In genomic region chr4:155178274-155178673, GRCm38 (mm10) we compare ENCODE assay signal across 8 mouse cellular contexts. TPM values are rescaled to one million over a fixed set of nuclear protein-coding genes. Genes with fewer than 3 reads are reported as not detected.
A peak's percentile ranks its signal among the peaks of the same experiment; 100 is the strongest.
DNase-seq lines count a peak whose midpoint lies in the region; ATAC-seq lines count a peak whose summit lies in the region.

No protein-coding gene starts in this region.

- peak overlapping the region; percentile 9; the same call in 1 of the 2 replicates for H3K4me2 ChIP-seq in forebrain, embryonic 11.5 days (ENCODE audit: low read depth, low read length, severe bottlenecking)

- WGBS in forebrain, embryonic 11.5 days: 8% methylated on average over 6 of the region's 6 CpGs
- WGBS in macrophage (ENCODE audit: missing documents): 9% methylated on average over 4 of the region's 6 CpGs

- peaks cover 43% of the 10 kb centered on the region for H3K4me1 ChIP-seq in forebrain, embryonic 11.5 days (replicated peaks; ENCODE audit: control insufficient read depth, insufficient read depth, low read length)

- ATAC-seq in forebrain, embryonic 11.5 days (replicated peaks; ENCODE audit: low FRiP score): peak; percentile 73

- H3K27ac ChIP-seq in forebrain, embryonic 11.5 days (ENCODE audit: low read depth, low read length): peak overlapping the region; percentile 62
- H3K27ac ChIP-seq in macrophage: peak overlapping the region; percentile 52

- DNase-seq in A20 (ENCODE audit: low read depth, low spot score): peak; percentile 11
- peak; percentile 76 for DNase-seq in MN1 (ENCODE audit: low spot score)
- peak; percentile 77 for DNase-seq in forebrain, embryonic 11.5 days (ENCODE audit: low spot score)
- peak; percentile 76 for DNase-seq in heart, postnatal 4 days
- peak; percentile 51 to 63 for DNase-seq in layer of hippocampus, adult 8-10 months (ENCODE audit: low spot score in 2 of 2)
- peak; percentile 71 for DNase-seq in skeletal muscle tissue, adult 2 months (ENCODE audit: low read depth, low spot score)
- no peak for DNase-seq in urinary bladder, adult 2 months (ENCODE audit: low spot score)

- H3K4me3 ChIP-seq in forebrain, embryonic 11.5 days (ENCODE audit: low read depth, low read length): no peak overlapping the region
- H3K4me3 ChIP-seq in macrophage (ENCODE audit: inconsistent target): no peak overlapping the region

- no peak overlapping the region; the same call in 1 of the 2 replicates for H3K9ac ChIP-seq in forebrain, embryonic 11.5 days (ENCODE audit: low read length)

- H3K27me3 ChIP-seq in forebrain, embryonic 11.5 days (ENCODE audit: control insufficient read depth, insufficient read depth, low read length): no peaks in the 10 kb centered on the region

- H3K9me3 ChIP-seq in forebrain, embryonic 11.5 days (ENCODE audit: control insufficient read depth, low read length): no peaks in the 10 kb centered on the region

- H3K79me2 ChIP-seq in macrophage (ENCODE audit: inconsistent target): peaks cover 91% of the 10 kb centered on the region

- H3K36me3 ChIP-seq in forebrain, embryonic 11.5 days (ENCODE audit: control insufficient read depth, insufficient read depth, low read length): no peaks in the 10 kb centered on the region; the same call in 1 of the 2 replicates
- H3K36me3 ChIP-seq in macrophage (ENCODE audit: inconsistent target): no peaks in the 10 kb centered on the region

RNA-seq across cellular contexts. Expression of gene Ski, which starts 44.1 kb away (rescaled TPM):
- polyA plus RNA-seq in forebrain, embryonic 11.5 days (2014; fragmentation: Nextera tagmentation; extraction: Ambion mirVana): 14.1 and 14.7 TPM in 2 replicates
- total RNA-seq in heart, postnatal 4 days (2021): 10 to 100 TPM; 93.8 to 98.1 TPM
- 100 to 1,000 TPM; 122 to 130 (median 125) TPM for total RNA-seq in layer of hippocampus, adult 8-10 months (2022)
- total RNA-seq in macrophage (2018; cell fraction: chromatin; rRNA removed): 10 to 100 TPM; 17.1 to 57.4 (median 34.0) TPM
- total RNA-seq in macrophage (2018; cell fraction: cytosol; rRNA removed): 10 to 100 TPM; 23.8 to 66.1 (median 41.1) TPM
- 10 to 100 TPM; 24.7 to 87.0 (median 49.1) TPM for total RNA-seq in macrophage (2018; cell fraction: nucleus; rRNA removed)
- 39.6 to 44.6 TPM (median 40.4 TPM) in 3 replicates for polyA plus RNA-seq in macrophage (2018)
- polyA plus RNA-seq in urinary bladder, adult 2 months (2012; rRNA removed): 43.6 and 67.2 TPM in 2 replicates
